Mouse (Mus musculus) heart, embryonic 13.5 days (tissue): ENCODE data around the gene Grb10. TPM values are rescaled to one million over a fixed set of nuclear protein-coding genes. Genes with fewer than 3 reads are reported as not detected.

Experiments
- ATAC-seq: fragments of 200-750 bp; cut with Nextera tagmentation; 2 replicates; pipeline ENCODE4 v1.8.0; 2017; ENCODE audit warnings: moderate TSS enrichment; ENCODE audit not compliant: insufficient number of reproducible peaks, low FRiP score, low TSS enrichment; ENCODE audit errors: extremely low read depth
- H3K27ac ChIP-seq: fragments of 300-500 bp; sonication (generic); replicated peaks from 2 replicates; pipeline ENCODE4 v1.5.1; 2015; ENCODE audit warnings: moderate library complexity, mild to moderate bottlenecking, inconsistent platforms
- H3K27me3 ChIP-seq: fragments of 300-500 bp; sonication (generic); replicated peaks from 2 replicates; pipeline ENCODE4 v1.6.1; 2015; ENCODE audit warnings: mild to moderate bottlenecking, inconsistent platforms
- H3K36me3 ChIP-seq: fragments of 300-500 bp; sonication (generic); 2 replicates; pipeline ENCODE4 v1.6.1; 2015; ENCODE audit warnings: mild to moderate bottlenecking, inconsistent platforms
- H3K4me1 ChIP-seq: fragments of 300-500 bp; sonication (generic); 2 replicates; pipeline ENCODE4 v1.6.1; 2015; ENCODE audit warnings: inconsistent platforms
- H3K4me2 ChIP-seq: fragments of 300-500 bp; sonication (generic); 2 replicates; pipeline ENCODE4 v1.6.1; 2015; ENCODE audit warnings: inconsistent platforms, mild to moderate bottlenecking, moderate library complexity
- H3K4me3 ChIP-seq: fragments of 300-500 bp; sonication (generic); 2 replicates; pipeline ENCODE4 v1.5.1; 2015; ENCODE audit warnings: moderate library complexity, mild to moderate bottlenecking, inconsistent platforms
- H3K9ac ChIP-seq: fragments of 300-500 bp; sonication (generic); 2 replicates; pipeline ENCODE4 v1.6.1; 2015; ENCODE audit warnings: inconsistent platforms, mild to moderate bottlenecking, moderate library complexity
- H3K9me3 ChIP-seq: fragments of 300-500 bp; sonication (generic); 2 replicates; pipeline ENCODE4 v1.6.1; 2016; ENCODE audit warnings: inconsistent platforms
- WGBS: fragments of 180-500 bp; shearing (Covaris S2); methylation state at CpG from one replicate; pipeline ENCODE4 v1.1.7; 2015; ENCODE audit warnings: mixed read lengths; 5-methylcytosine and 5-hydroxymethylcytosine counted together
- polyA plus RNA-seq: library from polyadenylated mRNA; unstranded; fragments of >200 nt; fragmentation: Nextera tagmentation; extraction: Ambion mirVana; gene quantifications from 2 replicates; pipeline ENCODE4 v1.2.1, GENCODE M21; 2015

Grb10 gene
- polyA plus RNA-seq, 1 experiment from 2014 or later: 494 TPM

- Histone ChIP-seq H3K4me2 (no peak overlapping the region), H3K9ac (no peak overlapping the region), H3K27ac (peak overlapping the region; percentile 98), H3K4me1 (peaks cover 93% of the 10 kb centered on the region), H3K9me3 (no peaks in the 10 kb centered on the region), H3K4me3 (no peak overlapping the region), H3K27me3 (no peaks in the 10 kb centered on the region), H3K36me3 (peaks cover 55% of the 10 kb centered on the region)
- 25% methylated on average over 2 of the region's 2 CpGs for WGBS
- ATAC-seq: no peak
Observed at GRCm38 (mm10) chr11:11958479-11958878, 80.0 kb downstream of the Grb10 start.

- H3K9ac ChIP-seq: peak overlapping the region; percentile 62
- no peak for ATAC-seq
- H3K27ac ChIP-seq: peak overlapping the region; percentile 98
- no peaks in the 10 kb centered on the region for H3K9me3 ChIP-seq
- peaks cover 55% of the 10 kb centered on the region for H3K36me3 ChIP-seq
- no peaks in the 10 kb centered on the region for H3K27me3 ChIP-seq
- no peak overlapping the region for H3K4me3 ChIP-seq
- no peak overlapping the region for H3K4me2 ChIP-seq
- peaks cover 93% of the 10 kb centered on the region for H3K4me1 ChIP-seq
- 54% methylated on average over 2 of the region's 2 CpGs for WGBS
Observed at GRCm38 (mm10) chr11:11958061-11958361, 80.5 kb downstream of the Grb10 start.

- no peak overlapping the region for H3K4me2 ChIP-seq
- peaks cover 93% of the 10 kb centered on the region for H3K4me1 ChIP-seq
- H3K36me3 ChIP-seq: peaks cover 60% of the 10 kb centered on the region
- H3K4me3 ChIP-seq: no peak overlapping the region
- 41% methylated on average over 5 of the region's 5 CpGs for WGBS
- H3K9ac ChIP-seq: peak overlapping the region; percentile 62
- H3K9me3 ChIP-seq: no peaks in the 10 kb centered on the region
- peak overlapping the region; percentile 98 for H3K27ac ChIP-seq
- no peaks in the 10 kb centered on the region for H3K27me3 ChIP-seq
- peak; percentile 42; the same call in 1 of the 2 replicates for ATAC-seq
Observed at GRCm38 (mm10) chr11:11957211-11958060, 81.0 kb downstream of the Grb10 start.

GRCm38 (mm10) chr11:11955783-11956182 lies 82.7 kb downstream of the Grb10 start:
- peak overlapping the region; percentile 75 for H3K9ac ChIP-seq
- H3K27me3 ChIP-seq: no peaks in the 10 kb centered on the region
- H3K36me3 ChIP-seq: peaks cover 64% of the 10 kb centered on the region
- no peak for ATAC-seq
- H3K4me2 ChIP-seq: peak overlapping the region; percentile 18
- peak overlapping the region; percentile 98 for H3K27ac ChIP-seq
- H3K9me3 ChIP-seq: no peaks in the 10 kb centered on the region
- no peak overlapping the region for H3K4me3 ChIP-seq
- peaks cover 93% of the 10 kb centered on the region for H3K4me1 ChIP-seq

GRCm38 (mm10) chr11:11954606-11955005 lies 83.9 kb downstream of the Grb10 start:
- H3K27me3 ChIP-seq: no peaks in the 10 kb centered on the region
- peak overlapping the region; percentile 75 for H3K9ac ChIP-seq
- H3K4me1 ChIP-seq: peaks cover 92% of the 10 kb centered on the region
- no peak overlapping the region for H3K4me2 ChIP-seq
- H3K27ac ChIP-seq: peak overlapping the region; percentile 98
- no peak for ATAC-seq
- WGBS: 85% methylated on average over 6 of the region's 6 CpGs
- H3K4me3 ChIP-seq: no peak overlapping the region
- H3K36me3 ChIP-seq: peaks cover 63% of the 10 kb centered on the region
- no peaks in the 10 kb centered on the region for H3K9me3 ChIP-seq

- ATAC-seq: no peak
- H3K4me1 ChIP-seq: peaks cover 91% of the 10 kb centered on the region
- peak overlapping the region; percentile 75 for H3K9ac ChIP-seq
- no peak overlapping the region for H3K4me2 ChIP-seq
- H3K36me3 ChIP-seq: peaks cover 62% of the 10 kb centered on the region
- no peaks in the 10 kb centered on the region for H3K9me3 ChIP-seq
- peak overlapping the region; percentile 98 for H3K27ac ChIP-seq
- WGBS: 76% methylated on average over 4 of the region's 4 CpGs
- H3K27me3 ChIP-seq: no peaks in the 10 kb centered on the region
- no peak overlapping the region for H3K4me3 ChIP-seq
Observed at GRCm38 (mm10) chr11:11954115-11954438, 84.4 kb downstream of the Grb10 start.

GRCm38 (mm10) chr11:11953364-11954114 lies 84.9 kb downstream of the Grb10 start:
- peaks cover 66% of the 10 kb centered on the region for H3K36me3 ChIP-seq
- H3K4me1 ChIP-seq: peaks cover 91% of the 10 kb centered on the region

GRCm38 (mm10) chr11:11952569-11952968 lies 85.9 kb downstream of the Grb10 start:
- Histone ChIP-seq H3K4me1 (peaks cover 92% of the 10 kb centered on the region), H3K36me3 (peaks cover 76% of the 10 kb centered on the region)
- WGBS: 72% methylated on average over 1 of the region's 1 CpGs

More at GRCm38 (mm10) chr11:11953364-11954114, 84.9 kb downstream of the Grb10 start:
- Histone ChIP-seq H3K4me2 (no peak overlapping the region), H3K27ac (peak overlapping the region; percentile 98), H3K9ac (peak overlapping the region; percentile 75), H3K4me3 (no peak overlapping the region), H3K27me3 (no peaks in the 10 kb centered on the region), H3K9me3 (no peaks in the 10 kb centered on the region)
- 60% methylated on average over 11 of the region's 11 CpGs for WGBS
- no peak for ATAC-seq

GRCm38 (mm10) chr11:11948988-11949365 lies 89.5 kb downstream of the Grb10 start:
- no peaks in the 10 kb centered on the region for H3K9me3 ChIP-seq
- no peaks in the 10 kb centered on the region for H3K27me3 ChIP-seq
- H3K9ac ChIP-seq: peak overlapping the region; percentile 69
- peaks cover 94% of the 10 kb centered on the region for H3K36me3 ChIP-seq
- H3K4me2 ChIP-seq: no peak overlapping the region; the same call in 1 of the 2 replicates
- peaks cover 74% of the 10 kb centered on the region for H3K4me1 ChIP-seq
- WGBS: 48% methylated on average over 4 of the region's 4 CpGs
- ATAC-seq: no peak
- peak overlapping the region; percentile 88 for H3K27ac ChIP-seq
- H3K4me3 ChIP-seq: no peak overlapping the region

More at GRCm38 (mm10) chr11:11952569-11952968, 85.9 kb downstream of the Grb10 start:
- H3K9me3 ChIP-seq: no peaks in the 10 kb centered on the region
- H3K27me3 ChIP-seq: no peaks in the 10 kb centered on the region
- no peak overlapping the region for H3K4me2 ChIP-seq
- H3K27ac ChIP-seq: peak overlapping the region; percentile 98
- 0 out of 2 replicates have a peak overlapping the region, but pooled peaks have one; percentile 13 for H3K9ac ChIP-seq
- ATAC-seq: no peak
- no peak overlapping the region for H3K4me3 ChIP-seq

GRCm38 (mm10) chr11:11948321-11948987 lies 90.0 kb downstream of the Grb10 start:
- no peak for ATAC-seq
- peak overlapping the region; percentile 24; the same call in 1 of the 2 replicates for H3K4me2 ChIP-seq
- peak overlapping the region; percentile 88 for H3K27ac ChIP-seq
- no peaks in the 10 kb centered on the region for H3K27me3 ChIP-seq
- peaks cover 95% of the 10 kb centered on the region for H3K36me3 ChIP-seq
- peak overlapping the region; percentile 69 for H3K9ac ChIP-seq
- H3K4me1 ChIP-seq: peaks cover 74% of the 10 kb centered on the region
- WGBS: 38% methylated on average over 9 of the region's 9 CpGs
- no peaks in the 10 kb centered on the region for H3K9me3 ChIP-seq
- no peak overlapping the region for H3K4me3 ChIP-seq

- no peak overlapping the region for H3K4me3 ChIP-seq
- peak overlapping the region; percentile 88 for H3K27ac ChIP-seq
- no peak overlapping the region; the same call in 1 of the 2 replicates for H3K4me2 ChIP-seq
- 74% methylated on average over 5 of the region's 5 CpGs for WGBS
- H3K9me3 ChIP-seq: no peaks in the 10 kb centered on the region
- H3K4me1 ChIP-seq: peaks cover 73% of the 10 kb centered on the region
- H3K36me3 ChIP-seq: peaks cover 95% of the 10 kb centered on the region
- H3K9ac ChIP-seq: peak overlapping the region; percentile 69
- H3K27me3 ChIP-seq: no peaks in the 10 kb centered on the region
- no peak for ATAC-seq
Observed at GRCm38 (mm10) chr11:11947857-11948256, 90.6 kb downstream of the Grb10 start.
